Mouse (Mus musculus): Measurements from ENCODE around the gene Gpr161.

DNA sequence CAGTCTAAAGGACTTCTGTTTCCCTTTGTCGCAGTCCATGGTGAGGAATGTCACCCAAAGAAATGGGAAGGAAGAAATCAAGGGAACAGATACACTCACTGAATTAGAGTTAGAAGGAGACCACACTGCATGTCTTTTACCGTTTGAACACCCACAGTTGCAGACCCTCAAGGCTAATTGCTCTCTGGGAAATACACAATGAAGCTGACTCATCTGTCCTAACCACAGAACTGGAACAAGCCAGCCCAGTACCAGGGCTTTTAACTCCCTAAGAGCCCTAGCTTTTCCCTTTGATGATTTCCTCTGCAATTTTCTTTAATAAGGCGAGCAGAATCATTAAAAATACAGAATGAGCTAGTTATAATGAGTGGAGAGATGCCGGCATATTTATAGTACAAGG, 48.9 kb downstream of the Gpr161 start:
- TF ChIP-seq MEF2A (IDR thresholded peaks at IDR 0.05; ENCODE audit: borderline replicate concordance, low read depth, low read length) (no peak), MAX (IDR thresholded peaks at IDR 0.05; ENCODE audit: low read length) (no peak), MXI1 (IDR thresholded peaks at IDR 0.05; ENCODE audit: low read depth, low read length) (no peak), MAFK (IDR thresholded peaks at IDR 0.05; ENCODE audit: insufficient replicate concordance, low read length) (no peak), CHD1 (IDR thresholded peaks at IDR 0.05; ENCODE audit: low read depth, low read length) (no peak), HCFC1 (IDR thresholded peaks at IDR 0.05; ENCODE audit: low read depth, low read length) (no peak), POLR2A (IDR thresholded peaks at IDR 0.05; ENCODE audit: low read depth, low read length) (no peak), MAZ (IDR thresholded peaks at IDR 0.05; ENCODE audit: low read depth, low read length) (no peak)

Data from CH12.LX (cell line).